Mouse (Mus musculus) stomach, embryonic 16.5 days (tissue): ENCODE measurements around the gene Sypl2. TPM values are rescaled to one million over a fixed set of nuclear protein-coding genes. Genes with fewer than 3 reads are reported as not detected.

ENCODE experiments used
- ATAC-seq: fragments of 200-750 bp; cut with Nextera tagmentation; 2 replicates; pipeline ENCODE4 v1.8.0; 2017; ENCODE audit warnings: moderate number of reproducible peaks, moderate TSS enrichment; ENCODE audit not compliant: insufficient read depth, low FRiP score
- H3K27ac ChIP-seq: fragments of 300-500 bp; sonication (generic); 2 replicates; pipeline ENCODE4 v1.5.1; 2014; ENCODE audit warnings: low read length
- H3K27me3 ChIP-seq: fragments of 300-500 bp; sonication (generic); 2 replicates; pipeline ENCODE4 v1.6.1; 2014; ENCODE audit warnings: low read length, control low read depth, mixed read lengths; ENCODE audit not compliant: control insufficient read depth, insufficient read depth
- H3K36me3 ChIP-seq: fragments of 300-500 bp; sonication (generic); 2 replicates; pipeline ENCODE4 v1.6.1; 2014; ENCODE audit warnings: low read length; ENCODE audit not compliant: control insufficient read depth, insufficient read depth
- H3K4me1 ChIP-seq: fragments of 300-500 bp; sonication (generic); 2 replicates; pipeline ENCODE4 v1.6.1; 2014; ENCODE audit warnings: low read length, control low read depth, mixed read lengths; ENCODE audit not compliant: control insufficient read depth, insufficient read depth
- H3K4me2 ChIP-seq: fragments of 300-500 bp; sonication (generic); 2 replicates; pipeline ENCODE4 v1.6.1; 2014; ENCODE audit warnings: low read depth, low read length, mixed read lengths
- H3K4me3 ChIP-seq: fragments of 300-500 bp; sonication (generic); replicated peaks from 2 replicates; pipeline ENCODE4 v1.5.1; 2014; ENCODE audit warnings: mild to moderate bottlenecking, low read length
- H3K9ac ChIP-seq: fragments of 300-500 bp; sonication (generic); 2 replicates; pipeline ENCODE4 v1.6.1; 2014; ENCODE audit warnings: low read length
- H3K9me3 ChIP-seq: fragments of 300-500 bp; sonication (generic); replicated peaks from 2 replicates; pipeline ENCODE4 v1.6.1; 2016; ENCODE audit warnings: low read length, control low read depth; ENCODE audit not compliant: control insufficient read depth
- WGBS: fragments of 180-500 bp; shearing (Covaris S2); extraction: QIAGEN DNeasy Blood & Tissue Kit; methylation state at CpG from one replicate; pipeline ENCODE4 v1.1.7; 2014; 5-methylcytosine and 5-hydroxymethylcytosine counted together
- polyA plus RNA-seq: library from polyadenylated mRNA; unstranded; fragments of >200 nt; fragmentation: Nextera tagmentation; extraction: Ambion mirVana; gene quantifications from 2 replicates; pipeline ENCODE4 v1.2.1, GENCODE M21; 2015

The Sypl2 gene
- polyA plus RNA-seq, 1 experiment from 2014 or later = 3.4 TPM

GRCm38 (mm10) chr3:108169199-108169598, 57.2 kb downstream of the Sypl2 start:
- Histone ChIP-seq H3K4me3 (no peak overlapping the region), H3K4me1 (peaks cover 16% of the 10 kb centered on the region), H3K9ac (no peak overlapping the region), H3K27ac (no peak overlapping the region), H3K4me2 (no peak overlapping the region), H3K27me3 (no peaks in the 10 kb centered on the region), H3K9me3 (no peaks in the 10 kb centered on the region), H3K36me3 (no peaks in the 10 kb centered on the region)
- ATAC-seq = no peak
- 53% methylated on average over 3 of the region's 3 CpGs for WGBS

GRCm38 (mm10) chr3:108167499-108167898, 58.9 kb downstream of the Sypl2 start:
- no peaks in the 10 kb centered on the region for H3K9me3 ChIP-seq
- H3K4me2 ChIP-seq = no peak overlapping the region
- H3K4me3 ChIP-seq = no peak overlapping the region
- no peaks in the 10 kb centered on the region for H3K27me3 ChIP-seq
- WGBS = 48% methylated on average over 14 of the region's 14 CpGs
- no peak for ATAC-seq
- H3K27ac ChIP-seq = no peak overlapping the region; the same call in 1 of the 2 replicates
- H3K9ac ChIP-seq = no peak overlapping the region
- no peaks in the 10 kb centered on the region for H3K36me3 ChIP-seq
- H3K4me1 ChIP-seq = peaks cover 16% of the 10 kb centered on the region

- H3K4me2 ChIP-seq = no peak overlapping the region
These were observed 59.8 kb downstream of the Sypl2 start for GRCm38 (mm10) chr3:108166486-108167211.

GRCm38 (mm10) chr3:108165532-108166315, 60.7 kb downstream of the Sypl2 start:
- Histone ChIP-seq H3K27ac (no peak overlapping the region; the same call in 1 of the 2 replicates), H3K9me3 (no peaks in the 10 kb centered on the region), H3K27me3 (no peaks in the 10 kb centered on the region), H3K9ac (peak overlapping the region; percentile 44; the same call in 1 of the 2 replicates), H3K4me2 (no peak overlapping the region), H3K36me3 (no peaks in the 10 kb centered on the region), H3K4me1 (peaks cover 16% of the 10 kb centered on the region), H3K4me3 (no peak overlapping the region)
- ATAC-seq = peak; percentile 15; the same call in 1 of the 2 replicates
- 47% methylated on average over 10 of the region's 10 CpGs for WGBS

More at GRCm38 (mm10) chr3:108166486-108167211, 59.8 kb downstream of the Sypl2 start:
- Histone ChIP-seq H3K36me3 (no peaks in the 10 kb centered on the region), H3K4me3 (no peak overlapping the region), H3K4me1 (peaks cover 16% of the 10 kb centered on the region), H3K27me3 (no peaks in the 10 kb centered on the region), H3K9ac (no peak overlapping the region; the same call in 1 of the 2 replicates), H3K27ac (peak overlapping the region; percentile 37; the same call in 1 of the 2 replicates), H3K9me3 (no peaks in the 10 kb centered on the region)
- 26% methylated on average over 9 of the region's 11 CpGs for WGBS
- ATAC-seq = peak; percentile 57; the same call in 1 of the 2 replicates

- no peak overlapping the region for H3K27ac ChIP-seq
These were observed 61.6 kb downstream of the Sypl2 start for GRCm38 (mm10) chr3:108164807-108165206.

GRCm38 (mm10) chr3:108164091-108164490, 62.4 kb downstream of the Sypl2 start:
- peaks cover 16% of the 10 kb centered on the region for H3K4me1 ChIP-seq
- no peaks in the 10 kb centered on the region for H3K9me3 ChIP-seq
- H3K27ac ChIP-seq = no peak overlapping the region
- H3K36me3 ChIP-seq = no peaks in the 10 kb centered on the region
- no peak overlapping the region for H3K9ac ChIP-seq
- H3K4me3 ChIP-seq = no peak overlapping the region
- ATAC-seq = no peak
- WGBS = 70% methylated on average over 5 of the region's 5 CpGs
- no peak overlapping the region for H3K4me2 ChIP-seq
- no peaks in the 10 kb centered on the region for H3K27me3 ChIP-seq

More at GRCm38 (mm10) chr3:108164807-108165206, 61.6 kb downstream of the Sypl2 start:
- ATAC-seq = peak; percentile 53; the same call in 1 of the 2 replicates
- Histone ChIP-seq H3K9me3 (no peaks in the 10 kb centered on the region), H3K27me3 (no peaks in the 10 kb centered on the region), H3K4me2 (peak overlapping the region; percentile 45), H3K9ac (peak overlapping the region; percentile 26; the same call in 1 of the 2 replicates), H3K4me3 (peak overlapping the region; percentile 34), H3K36me3 (no peaks in the 10 kb centered on the region), H3K4me1 (peaks cover 16% of the 10 kb centered on the region)
- 15% methylated on average over 9 of the region's 9 CpGs for WGBS

Other genes with a start within 250 kb of the Sypl2 start
- 196 and 225 TPM in 2 replicates for gene Gstm2, start 240.2 kb downstream of the Sypl2 start, polyA plus RNA-seq
- gene Gstm1, start 208.7 kb downstream of the Sypl2 start, polyA plus RNA-seq = 513 and 679 TPM in 2 replicates
- 26.5 and 29.6 TPM in 2 replicates for gene Gstm4, start 181.8 kb downstream of the Sypl2 start, polyA plus RNA-seq
- gene Ampd2, start 140.0 kb downstream of the Sypl2 start, polyA plus RNA-seq = 49.8 and 51.9 TPM in 2 replicates
- 1.3 TPM in 2 replicates for gene Gnat2, start 133.9 kb downstream of the Sypl2 start, polyA plus RNA-seq
- 177 and 182 TPM in 2 replicates for gene Gnai3, start 80.5 kb downstream of the Sypl2 start, polyA plus RNA-seq
- 0.15 and 0.20 TPM in 2 replicates for gene Gpr61, start 71.8 kb downstream of the Sypl2 start, polyA plus RNA-seq
- gene Amigo1, start 40.3 kb downstream of the Sypl2 start, polyA plus RNA-seq = 2.4 and 3.1 TPM in 2 replicates
- 4.3 and 4.4 TPM in 2 replicates for gene Cyb561d1, start 25.4 kb downstream of the Sypl2 start, polyA plus RNA-seq
- 11.5 and 12.5 TPM in 2 replicates for gene Atxn7l2, start 15.7 kb downstream of the Sypl2 start, polyA plus RNA-seq
- gene Psma5, start 30.3 kb upstream of the Sypl2 start, polyA plus RNA-seq = 230 TPM in 2 replicates
- 7.4 and 8.6 TPM in 2 replicates for gene Sort1, start 57.4 kb upstream of the Sypl2 start, polyA plus RNA-seq
- not detected in 2 replicates for gene Mybphl, start 138.3 kb upstream of the Sypl2 start, polyA plus RNA-seq
- 35.6 and 36.7 TPM in 2 replicates for gene Psrc1, start 157.2 kb upstream of the Sypl2 start, polyA plus RNA-seq
- gene Celsr2, start 188.9 kb upstream of the Sypl2 start, polyA plus RNA-seq = 14.4 and 17.4 TPM in 2 replicates
- gene Sars, start 218.6 kb upstream of the Sypl2 start, polyA plus RNA-seq = 144 and 146 TPM in 2 replicates